Mouse (Mus musculus) testis, postnatal 10 days (tissue): Measurements from ENCODE around the gene Pstk.
"Not testable (repeated sequence)": the region's sequence is repeated elsewhere in the genome, so short reads cannot be mapped to it uniquely, and the experiment has no call there.

Experiments used
- DNase-seq: peaks from one replicate; pipeline ENCODE4 v3.0.0; 2021; ENCODE audit warnings: low spot score

The Pstk gene

GRCm38 (mm10) chr7:131416742-131417141, 45.8 kb downstream of the Pstk start:
- DNase-seq = not testable (repeated sequence)

DNA sequence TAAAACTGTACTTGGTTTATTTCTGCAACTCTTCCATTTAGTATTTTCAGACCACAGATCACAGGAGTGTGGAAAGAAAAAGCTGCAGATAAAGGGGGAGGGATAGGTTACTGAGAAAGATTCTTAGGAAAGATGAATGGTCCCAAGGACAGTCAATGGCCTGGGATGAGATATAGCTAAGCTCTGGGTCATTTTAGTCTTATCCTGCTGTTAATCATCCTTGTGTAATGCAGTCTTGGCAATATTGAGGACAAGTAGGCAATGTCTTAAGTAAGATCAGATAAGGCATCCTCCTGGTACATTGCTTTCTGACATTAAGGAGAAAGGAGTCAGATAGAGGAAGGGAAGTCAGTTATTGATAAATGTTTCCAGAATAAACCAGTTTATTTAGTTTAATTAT, 46.7 kb downstream of the Pstk start:
- DNase-seq = no peak

GRCm38 (mm10) chr7:131424912-131425311, 54.0 kb downstream of the Pstk start:
- DNase-seq = no peak

- DNase-seq = no peak
Observed at GRCm38 (mm10) chr7:131427331-131427730, 56.4 kb downstream of the Pstk start.

DNA sequence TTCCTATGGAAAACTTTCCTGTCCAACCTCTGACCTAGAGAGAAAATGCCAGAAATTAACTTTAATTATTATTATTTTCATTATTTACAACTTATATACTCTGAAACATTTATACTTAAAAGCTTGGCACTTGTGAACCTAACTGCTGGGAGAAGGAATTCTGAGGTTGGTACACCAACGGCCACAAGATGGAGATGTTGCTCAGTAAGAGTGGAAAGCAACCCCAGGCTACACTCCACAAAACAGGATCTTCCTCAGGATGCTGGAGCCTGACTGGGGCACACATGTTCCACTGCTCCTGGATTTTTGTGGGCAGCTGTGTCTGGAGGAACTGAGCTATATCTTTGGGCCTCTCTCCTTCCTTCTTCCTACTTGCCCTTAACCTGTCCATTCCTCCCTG, 61.3 kb downstream of the Pstk start:
- no peak for DNase-seq

GRCm38 (mm10) chr7:131434276-131434675, 63.3 kb downstream of the Pstk start:
- no peak for DNase-seq

DNA sequence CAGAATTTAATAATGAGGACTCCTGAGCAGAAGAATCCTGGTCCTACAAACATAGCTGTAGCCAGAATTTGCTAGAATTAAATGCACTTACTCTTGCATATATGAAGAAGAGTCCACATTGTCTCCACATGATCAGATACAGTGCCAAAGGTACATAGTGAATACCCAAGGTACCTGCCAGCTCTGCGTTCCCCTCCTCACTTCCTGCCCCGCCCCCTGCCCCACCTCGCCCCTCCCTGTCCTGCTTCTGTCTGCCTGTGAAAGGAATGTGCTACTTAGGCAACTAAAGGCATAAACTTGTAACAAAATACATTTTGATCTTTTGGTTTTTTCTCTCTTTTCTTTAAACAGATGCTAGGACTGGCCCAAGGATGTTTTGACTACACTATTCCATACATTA, 66.1 kb downstream of the Pstk start:
- DNase-seq = no peak
